Comparison of ENCODE assay signal across 10 mouse cellular contexts in genomic region chr19:17467556-17468211, GRCm38 (mm10).
DNase-seq lines count a peak whose midpoint lies in the region; ATAC-seq and TF ChIP-seq lines count a peak whose summit lies in the region.
"Had no signal": no experiment of that assay in that cellular context is flagged by ENCODE, and none has a peak within 500 bp of the region (broad histone marks: within the 10 kb centered on the region; RNA-seq: fewer than 3 reads in every experiment).

No protein-coding gene starts in this region.

- no peaks in the 10 kb centered on the region for H3K9me3 ChIP-seq in heart, embryonic 10.5 days
- no peaks in the 10 kb centered on the region for H3K9me3 ChIP-seq in ES-E14 (ENCODE audit: control insufficient read depth, insufficient read depth, low read depth, low read length)
- no peaks in the 10 kb centered on the region for H3K9me3 ChIP-seq in neural tube, embryonic 15.5 days (replicated peaks)
- H3K9me3 ChIP-seq: heart, embryonic 13.5 days; lung, embryonic 15.5 days had no signal

- in situ Hi-C loops in ES-E14 (cut with MboI; ENCODE audit: low sequenced_read_pairs in 2 of 2, unreplicated experiment in 2 of 2), result no loop called here

- peak; percentile 81; the same call in 1 of the 2 replicates for ATAC-seq in neural tube, embryonic 15.5 days (ENCODE audit: low FRiP score)

- H3K4me1 ChIP-seq in heart, embryonic 10.5 days, result no peaks in the 10 kb centered on the region
- 0 out of 4 replicates have a peak, but pooled peaks cover 0 to 3% of the 10 kb centered on the region in 2 experiments for H3K4me1 ChIP-seq in ES-E14 (ENCODE audit: control insufficient read depth in 2 of 2, insufficient read depth in 2 of 2, low read length in 2 of 2, poor library complexity in 1 of 2)
- peaks cover 3% of the 10 kb centered on the region; the same call in 1 of the 2 replicates for H3K4me1 ChIP-seq in neural tube, embryonic 15.5 days
- H3K4me1 ChIP-seq: lung, embryonic 15.5 days had no signal

- H3K9ac ChIP-seq in ES-E14 (ENCODE audit: insufficient read depth, low read depth, low read length, poor library complexity, severe bottlenecking), result no peak overlapping the region
- H3K9ac ChIP-seq in neural tube, embryonic 15.5 days (replicated peaks), result no peak overlapping the region
- H3K9ac ChIP-seq: heart, embryonic 13.5 days; lung, embryonic 15.5 days had no signal

- H3K4me3 ChIP-seq in heart, embryonic 10.5 days, result no peak overlapping the region
- no peak overlapping the region for H3K4me3 ChIP-seq in ES-E14 (ENCODE audit: insufficient read depth in 1 of 2, low read depth in 1 of 2, low read length in 2 of 2, poor library complexity in 1 of 2, severe bottlenecking in 1 of 2)
- H3K4me3 ChIP-seq in neural tube, embryonic 15.5 days (replicated peaks), result no peak overlapping the region
- H3K4me3 ChIP-seq: heart, embryonic 13.5 days; lung, embryonic 15.5 days had no signal

- H3K27ac ChIP-seq in heart, embryonic 10.5 days, result no peak overlapping the region
- no peak overlapping the region for H3K27ac ChIP-seq in ES-E14 (ENCODE audit: insufficient read depth, low read depth, low read length, poor library complexity, severe bottlenecking)
- no peak overlapping the region for H3K27ac ChIP-seq in neural tube, embryonic 15.5 days (replicated peaks)
- H3K27ac ChIP-seq: heart, embryonic 13.5 days; lung, embryonic 15.5 days had no signal

- 60% methylated on average over 6 of the region's 6 CpGs for WGBS in heart, embryonic 10.5 days
- WGBS in neural tube, embryonic 15.5 days, result 54% methylated on average over 6 of the region's 6 CpGs

- no peaks in the 10 kb centered on the region for H3K27me3 ChIP-seq in heart, embryonic 10.5 days (ENCODE audit: insufficient read depth, poor library complexity, severe bottlenecking)
- H3K27me3 ChIP-seq in neural tube, embryonic 15.5 days (replicated peaks), result no peaks in the 10 kb centered on the region
- H3K27me3 ChIP-seq: heart, embryonic 13.5 days; lung, embryonic 15.5 days had no signal

- peak; percentile 41 for DNase-seq in heart, postnatal 4 days
- no peak for DNase-seq in heart, embryonic 10.5 days (ENCODE audit: low spot score)
- no peak for DNase-seq in ES-E14 (ENCODE audit: low read depth, low spot score)
- peak; percentile 56 for DNase-seq in embryo, embryonic 11 days
- peak; percentile 20 for DNase-seq in layer of hippocampus, adult 9-10 months (ENCODE audit: low spot score)
- DNase-seq in urinary bladder, postnatal 4 days (ENCODE audit: low spot score in 2 of 2), result no peak
- DNase-seq in gastrocnemius, postnatal 25 days, result no peak

- H3K4me2 ChIP-seq in neural tube, embryonic 15.5 days, result no peak overlapping the region
- H3K4me2 ChIP-seq: heart, embryonic 13.5 days; lung, embryonic 15.5 days had no signal

- H3K36me3 ChIP-seq in heart, embryonic 10.5 days, result no peaks in the 10 kb centered on the region
- H3K36me3 ChIP-seq in ES-E14 (ENCODE audit: control insufficient read depth, insufficient read depth, low read length, poor library complexity, severe bottlenecking), result no peaks in the 10 kb centered on the region
- no peaks in the 10 kb centered on the region for H3K36me3 ChIP-seq in neural tube, embryonic 15.5 days
- H3K36me3 ChIP-seq: heart, embryonic 13.5 days; lung, embryonic 15.5 days had no signal

TF ChIP-seq in ES-E14, 5 proteins besides CTCF, POLR2A, EP300 and RAD21:
- TF ChIP-seq ZC3H11A (IDR thresholded peaks at IDR 0.05; ENCODE audit: borderline replicate concordance, low read depth, low read length) (peak; percentile 30; the same call in 1 of the 2 replicates), HCFC1 (IDR thresholded peaks at IDR 0.05; ENCODE audit: borderline replicate concordance, insufficient read depth, low read length) (no peak), MAFK (IDR thresholded peaks at IDR 0.05; ENCODE audit: insufficient read depth, low read depth, low read length) (peak; percentile 70)

Comparison
In these comparisons a context has a peak if more than half of its experiments do, and no peak if none do; other contexts are left out.
1. DNase-seq: peak in heart, postnatal 4 days (single experiment), embryo, embryonic 11 days (single experiment) and layer of hippocampus, adult 9-10 months (single experiment); none in heart, embryonic 10.5 days (single experiment), ES-E14 (single experiment), urinary bladder, postnatal 4 days (0 of 2) and gastrocnemius, postnatal 25 days (single experiment).